Mouse (Mus musculus) neural tube, embryonic 15.5 days (tissue): ENCODE results near the gene Dnaja3. TPM values are rescaled to one million over a fixed set of nuclear protein-coding genes. Genes with fewer than 3 reads are reported as not detected.

Experiments
- ATAC-seq: fragments of 200-750 bp; cut with Nextera tagmentation; 2 replicates; pipeline ENCODE4 v1.8.0; 2017; ENCODE audit warnings: mild to moderate bottlenecking, moderate TSS enrichment, moderate library complexity; ENCODE audit not compliant: low FRiP score
- H3K27ac ChIP-seq: fragments of 300-500 bp; sonication (generic); replicated peaks from 2 replicates; pipeline ENCODE4 v1.5.1; 2015; ENCODE audit warnings: mild to moderate bottlenecking, inconsistent platforms
- H3K27me3 ChIP-seq: fragments of 300-500 bp; sonication (generic); replicated peaks from 2 replicates; pipeline ENCODE4 v1.6.1; 2015; ENCODE audit warnings: inconsistent platforms
- H3K36me3 ChIP-seq: fragments of 300-500 bp; sonication (generic); 2 replicates; pipeline ENCODE4 v1.6.1; 2015; ENCODE audit warnings: inconsistent platforms
- H3K4me1 ChIP-seq: fragments of 300-500 bp; sonication (generic); 2 replicates; pipeline ENCODE4 v1.6.1; 2015; ENCODE audit warnings: inconsistent platforms
- H3K4me2 ChIP-seq: fragments of 300-500 bp; sonication (generic); 2 replicates; pipeline ENCODE4 v1.6.1; 2015; ENCODE audit warnings: inconsistent platforms, mild to moderate bottlenecking, moderate library complexity
- H3K4me3 ChIP-seq: fragments of 300-500 bp; sonication (generic); replicated peaks from 2 replicates; pipeline ENCODE4 v1.5.1; 2015; ENCODE audit warnings: mild to moderate bottlenecking, inconsistent platforms
- H3K9ac ChIP-seq: fragments of 300-500 bp; sonication (generic); replicated peaks from 2 replicates; pipeline ENCODE4 v1.6.1; 2015; ENCODE audit warnings: mild to moderate bottlenecking, inconsistent platforms
- H3K9me3 ChIP-seq: fragments of 300-500 bp; sonication (generic); replicated peaks from 2 replicates; pipeline ENCODE4 v1.6.1; 2016; ENCODE audit warnings: inconsistent platforms
- WGBS: fragments of 180-500 bp; shearing (Covaris S2); methylation state at CpG from one replicate; pipeline ENCODE4 v1.1.7; 2015; ENCODE audit warnings: mixed read lengths; 5-methylcytosine and 5-hydroxymethylcytosine counted together
- polyA plus RNA-seq: library from polyadenylated mRNA; unstranded; fragments of >200 nt; fragmentation: Nextera tagmentation; extraction: Ambion mirVana; gene quantifications from 2 replicates; pipeline ENCODE4 v1.2.1, GENCODE M21; 2015

The Dnaja3 gene
- polyA plus RNA-seq, 1 experiment from 2014 or later = 68.6 TPM

- 12% methylated on average over 6 of the region's 6 CpGs for WGBS
- Histone ChIP-seq H3K4me2 (0 out of 2 replicates have a peak overlapping the region, but pooled peaks have one; percentile 95), H3K27ac (no peak overlapping the region), H3K9ac (no peak overlapping the region; the same call in 1 of the 2 replicates), H3K4me3 (no peak overlapping the region), H3K27me3 (no peaks in the 10 kb centered on the region), H3K9me3 (no peaks in the 10 kb centered on the region), H3K36me3 (no peaks in the 10 kb centered on the region), H3K4me1 (peaks cover 87% of the 10 kb centered on the region)
- no peak for ATAC-seq
These were observed 40.8 kb upstream of the Dnaja3 start for GRCm38 (mm10) chr16:4598891-4599543.

DNA sequence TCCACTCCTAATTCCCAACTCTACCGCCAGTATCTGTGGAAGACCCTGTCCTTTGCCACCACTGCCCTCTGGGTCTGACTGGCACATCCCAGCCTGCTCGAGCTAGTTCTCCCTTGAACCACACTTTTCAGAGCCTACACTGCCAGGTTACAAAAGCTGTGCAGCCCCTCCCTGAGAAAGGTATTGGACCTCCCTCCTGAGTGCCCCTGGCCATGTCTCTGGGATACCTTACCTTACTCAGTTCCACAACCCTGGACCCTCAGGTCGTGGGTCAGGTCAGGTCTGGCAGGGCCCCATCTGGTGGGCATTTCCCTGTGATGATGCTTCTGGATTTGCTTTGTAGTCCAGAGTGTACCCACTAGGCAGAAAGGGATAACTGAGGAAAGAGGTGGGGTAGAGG is 40.2 kb upstream of the Dnaja3 start:
- WGBS = 85% methylated on average over 3 of the region's 3 CpGs
- no peak for ATAC-seq
- Histone ChIP-seq H3K36me3 (no peaks in the 10 kb centered on the region), H3K9ac (no peak overlapping the region), H3K27ac (no peak overlapping the region; the same call in 1 of the 2 replicates), H3K4me2 (no peak overlapping the region), H3K4me1 (peaks cover 93% of the 10 kb centered on the region), H3K9me3 (no peaks in the 10 kb centered on the region), H3K27me3 (no peaks in the 10 kb centered on the region), H3K4me3 (no peak overlapping the region)

- no peak overlapping the region for H3K9ac ChIP-seq
- no peak for ATAC-seq
These were observed 39.0 kb upstream of the Dnaja3 start for GRCm38 (mm10) chr16:4600701-4601310.

DNA sequence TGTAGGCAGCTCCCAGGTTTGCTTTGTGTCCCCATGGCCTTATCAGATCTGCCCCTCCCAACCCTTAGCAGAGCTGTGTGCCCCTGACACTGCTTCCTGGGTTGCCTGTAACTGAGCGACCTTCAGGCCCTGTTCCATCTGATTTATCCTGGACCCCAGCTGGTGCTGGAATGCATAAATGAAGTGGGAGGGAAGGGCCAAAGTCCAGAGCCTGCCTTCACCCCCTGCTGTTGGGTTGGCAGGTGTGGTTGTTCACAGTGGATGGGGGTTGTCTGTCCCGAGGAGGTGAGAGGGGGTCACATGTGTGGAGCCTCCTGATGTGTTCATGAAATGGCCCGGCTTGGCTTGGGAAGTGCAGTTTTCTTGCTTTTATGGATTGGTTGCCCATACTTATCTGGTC is 37.6 kb upstream of the Dnaja3 start:
- H3K27me3 ChIP-seq = no peaks in the 10 kb centered on the region
- no peak overlapping the region for H3K4me3 ChIP-seq
- peaks cover 96% of the 10 kb centered on the region for H3K4me1 ChIP-seq
- 16% methylated on average over 3 of the region's 3 CpGs for WGBS
- H3K9me3 ChIP-seq = no peaks in the 10 kb centered on the region
- no peaks in the 10 kb centered on the region for H3K36me3 ChIP-seq
- H3K4me2 ChIP-seq = no peak overlapping the region
- ATAC-seq = no peak
- no peak overlapping the region for H3K9ac ChIP-seq
- no peak overlapping the region; the same call in 1 of the 2 replicates for H3K27ac ChIP-seq

More at GRCm38 (mm10) chr16:4600701-4601310, 39.0 kb upstream of the Dnaja3 start:
- Histone ChIP-seq H3K36me3 (no peaks in the 10 kb centered on the region), H3K27ac (no peak overlapping the region), H3K4me2 (no peak overlapping the region), H3K9me3 (no peaks in the 10 kb centered on the region), H3K27me3 (no peaks in the 10 kb centered on the region), H3K4me1 (peaks cover 96% of the 10 kb centered on the region), H3K4me3 (no peak overlapping the region)
- WGBS = 84% methylated on average over 9 of the region's 9 CpGs

DNA sequence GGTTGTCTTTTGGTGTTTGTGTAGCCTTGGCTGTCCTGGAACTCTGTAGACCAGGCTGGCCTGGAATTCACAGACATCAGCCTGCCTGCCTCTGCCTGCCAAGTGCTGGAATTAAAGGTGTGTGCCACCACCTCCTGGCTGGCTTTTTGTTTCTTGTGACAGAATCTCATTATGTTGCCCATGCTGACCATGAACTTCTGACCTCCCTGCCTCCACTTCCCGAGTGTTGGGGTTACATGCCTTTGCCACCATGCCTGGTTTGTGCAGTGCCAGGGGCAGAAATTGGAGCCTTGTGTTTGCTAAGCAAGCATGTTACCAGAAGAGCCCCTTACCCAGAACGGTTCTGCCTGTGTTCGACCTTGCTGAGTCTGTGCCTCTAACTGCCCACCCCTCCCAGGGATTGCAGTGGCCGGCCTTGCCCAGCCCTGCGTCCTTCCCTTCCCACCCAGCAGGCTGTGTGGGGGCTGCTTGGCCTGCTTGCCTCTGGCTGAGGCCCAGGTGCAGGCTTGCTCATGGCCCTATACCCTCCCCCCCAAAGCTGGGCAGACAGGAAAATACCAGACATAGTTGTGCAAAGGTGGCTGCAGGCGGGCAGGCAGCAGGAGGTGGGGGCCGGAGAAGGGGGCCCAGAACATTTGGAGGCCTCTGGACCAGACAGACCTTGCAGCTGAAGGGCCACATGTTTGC is 36.9 kb upstream of the Dnaja3 start:
- peaks cover 95% of the 10 kb centered on the region for H3K4me1 ChIP-seq
- no peaks in the 10 kb centered on the region for H3K9me3 ChIP-seq
- no peak overlapping the region for H3K4me3 ChIP-seq
- WGBS = 34% methylated on average over 7 of the region's 7 CpGs
- H3K4me2 ChIP-seq = no peak overlapping the region
- peak overlapping the region; percentile 18; the same call in 1 of the 2 replicates for H3K27ac ChIP-seq
- peak overlapping the region; percentile 20; the same call in 1 of the 2 replicates for H3K9ac ChIP-seq
- no peaks in the 10 kb centered on the region for H3K36me3 ChIP-seq
- no peaks in the 10 kb centered on the region for H3K27me3 ChIP-seq
- ATAC-seq = no peak

- Histone ChIP-seq H3K9me3 (no peaks in the 10 kb centered on the region), H3K9ac (no peak overlapping the region; the same call in 1 of the 2 replicates), H3K27me3 (no peaks in the 10 kb centered on the region), H3K4me3 (no peak overlapping the region), H3K36me3 (no peaks in the 10 kb centered on the region), H3K4me1 (peaks cover 90% of the 10 kb centered on the region), H3K4me2 (no peak overlapping the region), H3K27ac (0 out of 2 replicates have a peak overlapping the region, but pooled peaks have one; percentile 18)
- 68% methylated on average over 1 of the region's 1 CpGs for WGBS
- ATAC-seq = no peak
These were observed 36.3 kb upstream of the Dnaja3 start for GRCm38 (mm10) chr16:4603453-4603837.

DNA sequence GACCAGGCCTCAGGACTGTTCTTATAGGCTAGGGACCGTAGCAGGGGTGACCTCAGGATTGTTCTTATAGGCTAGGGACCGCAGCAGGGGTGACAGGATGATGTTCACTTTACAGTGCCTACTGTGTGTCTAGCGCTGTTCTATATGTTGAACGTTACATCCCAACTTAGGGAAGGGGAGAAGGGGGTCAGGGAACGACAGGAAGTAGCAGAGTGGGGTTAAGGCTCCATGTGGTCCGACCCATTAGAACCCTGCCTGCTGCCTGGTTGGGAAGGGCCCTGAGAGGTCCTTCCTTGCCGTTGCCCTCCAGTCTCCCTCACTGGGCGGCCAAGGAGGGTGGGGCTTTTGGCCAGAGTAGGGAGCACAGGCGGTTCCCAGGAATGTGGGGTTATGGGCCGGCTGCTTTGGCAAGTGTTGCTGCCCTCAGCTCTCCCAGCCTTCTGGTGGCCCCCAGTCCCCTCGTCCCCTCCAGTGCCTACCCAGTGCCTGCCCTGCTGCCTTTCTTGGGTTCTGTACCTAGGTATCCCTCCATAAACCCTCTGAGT is 35.4 kb upstream of the Dnaja3 start:
- WGBS = 70% methylated on average over 11 of the region's 11 CpGs
- H3K9ac ChIP-seq = no peak overlapping the region
- H3K4me1 ChIP-seq = peaks cover 85% of the 10 kb centered on the region
- no peak overlapping the region for H3K4me2 ChIP-seq
- H3K4me3 ChIP-seq = no peak overlapping the region
- H3K27ac ChIP-seq = no peak overlapping the region
- ATAC-seq = no peak
- H3K36me3 ChIP-seq = peaks cover 5% of the 10 kb centered on the region
- no peaks in the 10 kb centered on the region for H3K27me3 ChIP-seq
- H3K9me3 ChIP-seq = no peaks in the 10 kb centered on the region

DNA sequence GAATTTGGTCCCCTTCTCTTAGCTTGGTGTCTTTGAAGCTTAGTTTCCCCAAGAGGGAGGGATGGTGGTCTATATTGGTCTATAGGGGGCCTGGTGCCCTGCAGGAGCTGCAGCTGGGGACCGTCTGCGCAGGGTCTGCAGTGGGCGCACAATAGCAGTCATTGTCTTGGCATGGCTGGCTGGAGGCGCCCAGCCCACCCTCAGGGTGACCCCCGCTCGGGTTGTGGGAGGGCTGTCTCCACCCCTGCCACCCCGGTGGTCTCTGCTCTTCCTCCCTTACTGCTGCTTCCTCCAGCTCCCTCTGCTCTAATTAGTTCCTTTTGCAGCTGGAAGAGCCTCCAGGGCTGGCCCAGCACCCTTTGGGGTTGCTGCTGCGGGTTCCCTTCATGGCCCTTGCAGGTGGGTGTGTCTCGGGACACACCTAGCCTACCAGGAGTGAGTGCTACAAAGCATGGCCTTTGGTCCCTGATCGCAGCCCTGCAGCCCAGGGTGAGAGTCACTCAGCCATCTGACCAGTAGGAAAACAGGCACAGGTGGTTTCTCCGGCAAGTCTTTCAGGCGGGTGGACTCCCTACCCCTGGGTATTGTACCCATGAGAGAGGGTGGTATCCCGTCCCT is 34.2 kb upstream of the Dnaja3 start:
- no peak for ATAC-seq
- Histone ChIP-seq H3K36me3 (peaks cover 17% of the 10 kb centered on the region), H3K9me3 (no peaks in the 10 kb centered on the region), H3K9ac (no peak overlapping the region), H3K4me2 (no peak overlapping the region), H3K27ac (no peak overlapping the region), H3K4me1 (peaks cover 73% of the 10 kb centered on the region), H3K27me3 (no peaks in the 10 kb centered on the region), H3K4me3 (no peak overlapping the region)
- WGBS = 41% methylated on average over 13 of the region's 13 CpGs

- Histone ChIP-seq H3K9me3 (no peaks in the 10 kb centered on the region), H3K4me3 (no peak overlapping the region), H3K4me2 (no peak overlapping the region), H3K36me3 (peaks cover 23% of the 10 kb centered on the region), H3K27ac (peak overlapping the region; percentile 37; the same call in 1 of the 2 replicates), H3K9ac (no peak overlapping the region), H3K4me1 (peaks cover 65% of the 10 kb centered on the region), H3K27me3 (no peaks in the 10 kb centered on the region)
- 44% methylated on average over 5 of the region's 5 CpGs for WGBS
- ATAC-seq = peak; percentile 11; the same call in 1 of the 2 replicates
These were observed 33.2 kb upstream of the Dnaja3 start for GRCm38 (mm10) chr16:4606431-4607084.

GRCm38 (mm10) chr16:4607818-4608531 is 31.8 kb upstream of the Dnaja3 start:
- Histone ChIP-seq H3K36me3 (peaks cover 35% of the 10 kb centered on the region), H3K4me3 (no peak overlapping the region), H3K27me3 (no peaks in the 10 kb centered on the region), H3K27ac (peak overlapping the region; percentile 55), H3K4me2 (no peak overlapping the region), H3K9ac (no peak overlapping the region), H3K4me1 (peaks cover 53% of the 10 kb centered on the region), H3K9me3 (no peaks in the 10 kb centered on the region)
- 57% methylated on average over 9 of the region's 9 CpGs for WGBS
- ATAC-seq = peak; percentile 49
